Mouse (Mus musculus) intestine, embryonic 14.5 days (tissue): ENCODE measurements around the gene Morc1. TPM values are rescaled to one million over a fixed set of nuclear protein-coding genes. Genes with fewer than 3 reads are reported as not detected.

Source experiments
- ATAC-seq: fragments of 200-750 bp; cut with Nextera tagmentation; replicated peaks from 2 replicates; pipeline ENCODE4 v1.8.0; 2017; ENCODE audit warnings: low read depth, moderate number of reproducible peaks, moderate TSS enrichment, moderate library complexity; ENCODE audit not compliant: low FRiP score, low TSS enrichment
- DNase-seq: peaks from one replicate; pipeline ENCODE4 v3.0.0-alpha.2; 2018; ENCODE audit warnings: low spot score
- H3K27ac ChIP-seq: fragments of 300-500 bp; sonication (generic); 2 replicates; pipeline ENCODE4 v1.5.1; 2014; ENCODE audit warnings: low read depth, mild to moderate bottlenecking, control low read depth
- H3K27me3 ChIP-seq: fragments of 300-500 bp; sonication (generic); replicated peaks from 2 replicates; pipeline ENCODE4 v1.6.1; 2014; ENCODE audit warnings: low read length, control low read depth; ENCODE audit not compliant: control insufficient read depth, insufficient read depth
- H3K36me3 ChIP-seq: fragments of 300-500 bp; sonication (generic); 2 replicates; pipeline ENCODE4 v1.6.1; 2014; ENCODE audit warnings: low read length, control low read depth; ENCODE audit not compliant: control insufficient read depth, insufficient read depth
- H3K4me1 ChIP-seq: fragments of 300-500 bp; sonication (generic); replicated peaks from 2 replicates; pipeline ENCODE4 v1.6.1; 2014; ENCODE audit warnings: low read length, control low read depth, mixed read lengths; ENCODE audit not compliant: control insufficient read depth, insufficient read depth
- H3K4me2 ChIP-seq: fragments of 300-500 bp; sonication (generic); 2 replicates; pipeline ENCODE4 v1.6.1; 2014; ENCODE audit warnings: low read length
- H3K4me3 ChIP-seq: fragments of 300-500 bp; sonication (generic); 2 replicates; pipeline ENCODE4 v1.5.1; 2014; ENCODE audit warnings: low read depth, low read length, control low read depth, mixed read lengths
- H3K9ac ChIP-seq: fragments of 300-500 bp; sonication (generic); 2 replicates; pipeline ENCODE4 v1.6.1; 2014; ENCODE audit warnings: mild to moderate bottlenecking, low read length
- H3K9me3 ChIP-seq: fragments of 300-500 bp; sonication (generic); 2 replicates; pipeline ENCODE4 v1.6.1; 2016; ENCODE audit warnings: low read length, control low read depth; ENCODE audit not compliant: control insufficient read depth
- WGBS: fragments of 180-500 bp; shearing (Covaris S2); extraction: QIAGEN DNeasy Blood & Tissue Kit; methylation state at CpG from one replicate; pipeline ENCODE4 v1.1.7; 2014; 5-methylcytosine and 5-hydroxymethylcytosine counted together
- polyA plus RNA-seq: library from polyadenylated mRNA; unstranded; fragments of >200 nt; fragmentation: Nextera tagmentation; extraction: Ambion mirVana; gene quantifications from 2 replicates; pipeline ENCODE4 v1.2.1, GENCODE M21; 2014

The Morc1 gene
- polyA plus RNA-seq, 1 experiment from 2014 or later: 0.14 TPM

GRCm38 (mm10) chr16:48519569-48519968, 88.5 kb downstream of the Morc1 start:
- Histone ChIP-seq H3K4me2 (no peak overlapping the region), H3K27ac (no peak overlapping the region), H3K9me3 (no peaks in the 10 kb centered on the region), H3K4me1 (no peaks in the 10 kb centered on the region), H3K4me3 (no peak overlapping the region), H3K36me3 (no peaks in the 10 kb centered on the region), H3K9ac (no peak overlapping the region), H3K27me3 (no peaks in the 10 kb centered on the region)
- DNase-seq: no peak
- no peak for ATAC-seq

GRCm38 (mm10) chr16:48537108-48537507, 106.1 kb downstream of the Morc1 start:
- H3K4me1 ChIP-seq: no peaks in the 10 kb centered on the region
- H3K9ac ChIP-seq: no peak overlapping the region
- no peak overlapping the region for H3K4me2 ChIP-seq
- no peak overlapping the region for H3K4me3 ChIP-seq
- H3K36me3 ChIP-seq: no peaks in the 10 kb centered on the region
- DNase-seq (no peak), ATAC-seq (no peak)
- 87% methylated on average over 5 of the region's 5 CpGs for WGBS
- no peak overlapping the region for H3K27ac ChIP-seq
- no peaks in the 10 kb centered on the region for H3K9me3 ChIP-seq
- no peaks in the 10 kb centered on the region for H3K27me3 ChIP-seq

- no peak for ATAC-seq
- DNase-seq: no peak
- H3K27me3 ChIP-seq: no peaks in the 10 kb centered on the region
Measured at GRCm38 (mm10) chr16:48562290-48563080, 131.4 kb downstream of the Morc1 start.

GRCm38 (mm10) chr16:48570354-48570753, 139.3 kb downstream of the Morc1 start:
- Histone ChIP-seq H3K4me1 (no peaks in the 10 kb centered on the region), H3K36me3 (no peaks in the 10 kb centered on the region), H3K27me3 (no peaks in the 10 kb centered on the region), H3K4me2 (no peak overlapping the region), H3K27ac (no peak overlapping the region), H3K9me3 (no peaks in the 10 kb centered on the region), H3K4me3 (no peak overlapping the region), H3K9ac (no peak overlapping the region)
- 0 out of 2 replicates have a peak, but pooled peaks have one; percentile 43 for ATAC-seq
- peak; percentile 79 for DNase-seq
- 17% methylated on average over 9 of the region's 9 CpGs for WGBS

More at GRCm38 (mm10) chr16:48562290-48563080, 131.4 kb downstream of the Morc1 start:
- Histone ChIP-seq H3K9me3 (no peaks in the 10 kb centered on the region), H3K36me3 (no peaks in the 10 kb centered on the region), H3K9ac (no peak overlapping the region), H3K4me1 (no peaks in the 10 kb centered on the region), H3K4me2 (no peak overlapping the region), H3K27ac (no peak overlapping the region), H3K4me3 (no peak overlapping the region)
- 51% methylated on average over 11 of the region's 11 CpGs for WGBS

GRCm38 (mm10) chr16:48574072-48574471, 143.0 kb downstream of the Morc1 start:
- H3K27me3 ChIP-seq: no peaks in the 10 kb centered on the region
- H3K9me3 ChIP-seq: no peaks in the 10 kb centered on the region
- H3K4me2 ChIP-seq: no peak overlapping the region
- 78% methylated on average over 5 of the region's 5 CpGs for WGBS
- ATAC-seq: no peak
- no peaks in the 10 kb centered on the region for H3K36me3 ChIP-seq
- H3K27ac ChIP-seq: no peak overlapping the region
- no peak for DNase-seq
- no peaks in the 10 kb centered on the region for H3K4me1 ChIP-seq
- no peak overlapping the region for H3K9ac ChIP-seq
- no peak overlapping the region for H3K4me3 ChIP-seq

- Histone ChIP-seq H3K4me2 (no peak overlapping the region), H3K9ac (no peak overlapping the region), H3K27ac (no peak overlapping the region), H3K27me3 (no peaks in the 10 kb centered on the region), H3K4me3 (no peak overlapping the region), H3K4me1 (no peaks in the 10 kb centered on the region), H3K36me3 (no peaks in the 10 kb centered on the region), H3K9me3 (no peaks in the 10 kb centered on the region)
- no peak for DNase-seq
- ATAC-seq: no peak
- 61% methylated on average over 3 of the region's 3 CpGs for WGBS
Measured at GRCm38 (mm10) chr16:48574499-48574898, 143.5 kb downstream of the Morc1 start.

GRCm38 (mm10) chr16:48585369-48585768, 154.3 kb downstream of the Morc1 start:
- Histone ChIP-seq H3K9ac (no peak overlapping the region), H3K4me2 (no peak overlapping the region), H3K27me3 (no peaks in the 10 kb centered on the region), H3K36me3 (no peaks in the 10 kb centered on the region), H3K27ac (no peak overlapping the region), H3K4me1 (no peaks in the 10 kb centered on the region), H3K9me3 (no peaks in the 10 kb centered on the region), H3K4me3 (no peak overlapping the region)
- no peak for ATAC-seq
- WGBS: 73% methylated on average over 6 of the region's 6 CpGs
- no peak for DNase-seq

- no peak for DNase-seq
- H3K36me3 ChIP-seq: no peaks in the 10 kb centered on the region
- 90% methylated on average over 5 of the region's 5 CpGs for WGBS
- H3K27me3 ChIP-seq: no peaks in the 10 kb centered on the region
- no peak for ATAC-seq
- no peaks in the 10 kb centered on the region for H3K9me3 ChIP-seq
- H3K27ac ChIP-seq: no peak overlapping the region
- H3K9ac ChIP-seq: no peak overlapping the region
- no peaks in the 10 kb centered on the region for H3K4me1 ChIP-seq
- no peak overlapping the region for H3K4me2 ChIP-seq
- H3K4me3 ChIP-seq: no peak overlapping the region
Measured at GRCm38 (mm10) chr16:48594457-48594856, 163.4 kb downstream of the Morc1 start.

GRCm38 (mm10) chr16:48595216-48595615, 164.2 kb downstream of the Morc1 start:
- H3K36me3 ChIP-seq: no peaks in the 10 kb centered on the region
- H3K27me3 ChIP-seq: no peaks in the 10 kb centered on the region
- no peak overlapping the region for H3K27ac ChIP-seq
- no peak overlapping the region for H3K4me3 ChIP-seq
- no peak for ATAC-seq
- H3K4me1 ChIP-seq: no peaks in the 10 kb centered on the region
- no peak for DNase-seq
- no peaks in the 10 kb centered on the region for H3K9me3 ChIP-seq
- no peak overlapping the region for H3K4me2 ChIP-seq
- 85% methylated on average over 1 of the region's 1 CpGs for WGBS
- H3K9ac ChIP-seq: no peak overlapping the region
